Mouse (Mus musculus): ENCODE results near the gene Litaf.
"Not testable (repeated sequence)": the region's sequence is repeated elsewhere in the genome, so short reads cannot be mapped to it uniquely, and the experiment has no call there.

Litaf gene

GRCm38 (mm10) chr16:11021403-11022112, 44.4 kb downstream of the Litaf start:
- DNase-seq: no peak

DNA sequence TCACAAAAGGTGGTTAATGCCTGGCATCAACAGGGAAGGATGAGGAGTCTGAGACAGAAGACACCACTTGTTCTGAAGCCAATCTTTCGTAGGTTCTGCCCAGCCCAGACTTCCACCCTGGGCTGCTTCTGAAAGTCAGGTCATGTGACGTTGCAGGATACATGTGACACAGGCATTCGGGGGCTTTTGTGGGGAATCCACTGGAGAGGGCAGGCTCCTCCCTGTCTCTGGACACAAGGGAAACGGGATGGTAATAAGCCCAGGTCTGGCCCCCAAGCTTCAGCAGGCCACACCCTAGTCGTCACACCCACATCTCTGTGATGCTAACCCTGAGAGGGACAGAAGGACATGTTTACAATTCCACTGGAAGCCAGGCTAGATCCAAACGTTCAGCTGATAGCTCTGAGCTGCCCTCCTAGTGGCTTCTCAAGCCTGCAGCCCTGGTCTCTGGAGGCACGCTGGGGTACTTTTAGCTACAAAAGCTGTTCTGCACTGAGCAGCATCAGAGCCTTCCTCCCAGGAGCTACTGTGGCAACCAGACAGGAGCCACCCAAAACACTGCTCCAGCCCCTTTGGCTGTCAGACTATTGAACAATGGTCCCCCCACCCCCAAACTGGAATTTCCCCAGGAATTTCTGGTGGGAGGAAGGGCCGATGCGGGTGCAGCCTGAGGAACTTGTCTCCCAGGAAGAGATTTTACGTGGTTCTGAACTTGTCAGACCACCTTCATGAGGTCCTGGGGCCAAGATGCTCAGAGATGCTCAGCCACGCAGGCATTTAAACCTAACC, 48.0 kb downstream of the Litaf start:
- DNase-seq: peak in 1 of 2 experiments; percentile 36

GRCm38 (mm10) chr16:11016353-11016752, 49.6 kb downstream of the Litaf start:
- DNase-seq: no peak

- no peak for DNase-seq
Observed at GRCm38 (mm10) chr16:11014407-11014806, 51.5 kb downstream of the Litaf start.

GRCm38 (mm10) chr16:11013464-11014147, 52.4 kb downstream of the Litaf start:
- DNase-seq: not testable (repeated sequence)

GRCm38 (mm10) chr16:11012571-11013463, 53.1 kb downstream of the Litaf start:
- peak; percentile 66 to 78 for DNase-seq

DNA sequence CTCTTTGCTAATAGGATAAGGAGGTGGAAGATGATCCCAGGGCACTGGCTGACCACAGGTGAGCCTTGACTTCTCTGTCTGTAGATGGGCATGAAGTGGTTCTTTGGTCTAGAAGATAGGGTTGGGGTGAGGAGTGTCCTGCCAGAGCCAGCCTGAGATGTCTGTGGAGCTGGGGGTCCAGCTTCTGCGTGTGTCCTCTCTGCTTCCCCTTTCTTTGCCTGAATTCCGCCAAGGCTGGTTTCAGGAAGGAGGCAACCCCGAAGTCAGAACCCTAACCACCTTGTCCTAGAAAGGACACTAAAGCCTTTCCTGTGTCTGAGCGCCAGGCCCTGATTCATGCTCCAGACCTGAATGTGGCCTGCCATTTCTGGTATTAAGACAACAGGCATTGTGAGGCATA, 54.0 kb downstream of the Litaf start:
- no peak for DNase-seq

DNA sequence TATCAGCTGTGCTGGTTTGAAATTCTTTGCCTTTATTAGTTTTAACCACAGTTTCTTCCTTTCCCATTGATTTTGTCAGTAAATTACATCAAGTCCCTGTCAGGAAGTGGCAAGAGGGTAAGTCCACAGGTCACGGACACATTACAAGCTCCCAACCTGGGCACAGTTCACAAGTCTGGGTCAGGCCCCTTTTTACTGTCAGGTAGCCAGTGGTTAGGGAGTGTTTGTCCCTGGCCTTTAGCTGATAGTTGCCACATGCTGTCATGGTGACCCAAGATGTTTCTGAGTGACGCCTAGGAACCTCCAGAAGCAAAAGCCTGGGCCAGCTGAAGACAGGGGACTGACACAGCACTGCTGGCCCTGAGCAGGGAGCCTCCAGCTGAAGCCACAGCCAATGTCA, 54.8 kb downstream of the Litaf start:
- no peak for DNase-seq

DNA sequence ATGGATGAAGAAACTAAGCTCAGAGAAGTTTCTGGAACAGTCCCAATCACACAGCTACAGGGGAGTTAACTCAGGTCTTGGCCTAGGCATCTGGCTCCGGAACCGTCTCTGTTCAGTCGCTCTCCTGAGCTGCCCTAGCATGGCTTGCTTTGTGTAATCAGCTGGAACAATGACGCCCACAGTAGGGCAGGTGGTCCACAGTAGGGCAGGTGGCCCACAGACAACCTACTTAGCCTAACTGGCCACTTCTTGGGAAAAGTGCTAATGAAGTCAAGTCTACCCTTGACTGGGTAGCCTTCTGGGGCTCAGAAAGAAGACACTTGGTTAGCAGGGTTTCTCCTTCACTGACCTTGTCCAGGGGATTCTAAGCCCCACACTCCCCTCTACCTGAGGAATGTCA, 55.7 kb downstream of the Litaf start:
- no peak for DNase-seq

GRCm38 (mm10) chr16:11008162-11008991, 57.6 kb downstream of the Litaf start:
- peak; percentile 89 to 94 for DNase-seq

- peak in 1 of 2 experiments; percentile 49 for DNase-seq
Observed at GRCm38 (mm10) chr16:11006100-11006499, 59.9 kb downstream of the Litaf start.

DNA sequence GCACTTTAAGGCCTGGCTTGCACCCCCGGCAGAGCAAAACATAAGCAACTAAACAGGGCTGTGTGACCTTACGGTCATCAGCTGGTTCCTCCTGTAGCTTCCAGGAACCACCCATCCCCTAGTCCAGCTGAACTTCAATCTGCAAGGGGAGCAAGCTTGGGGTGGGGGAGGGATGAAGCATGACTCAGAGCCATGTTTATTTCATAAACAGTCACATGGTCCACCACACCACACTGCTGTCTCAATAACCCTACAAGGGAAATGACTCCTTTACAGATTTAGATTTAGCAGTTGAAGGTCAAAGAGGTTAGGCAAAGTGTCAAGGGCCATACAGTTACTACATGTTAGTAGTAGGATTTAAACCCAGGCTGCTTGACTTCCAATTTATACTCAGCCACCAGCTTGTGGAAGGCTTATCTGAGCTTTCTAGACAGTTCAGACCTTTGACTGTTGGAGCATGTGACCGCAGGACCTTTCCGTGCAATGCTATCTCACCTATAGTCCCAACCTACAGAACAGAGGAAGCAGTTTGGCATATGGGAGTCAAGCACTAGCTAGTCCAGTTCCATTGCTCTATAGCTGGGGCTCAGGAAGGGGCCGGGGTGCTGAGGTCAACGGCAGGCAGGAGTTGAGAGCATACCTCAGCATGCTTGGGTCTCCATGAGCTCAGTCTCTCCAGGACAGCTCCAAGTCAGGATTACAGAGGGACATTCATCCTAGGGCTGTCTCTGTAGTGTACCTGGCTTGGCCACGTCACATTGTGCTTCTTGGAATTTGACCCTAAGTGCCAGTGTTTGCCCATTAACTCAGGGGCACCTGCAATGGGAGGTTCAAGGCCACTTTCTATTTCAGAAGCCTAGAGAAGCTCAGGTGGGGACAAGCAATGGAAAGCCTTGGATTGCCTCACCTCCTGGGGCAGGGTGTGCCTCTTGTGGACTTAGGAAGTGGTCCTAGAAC, 64.0 kb downstream of the Litaf start:
- DNase-seq: no peak

GRCm38 (mm10) chr16:10999809-11000208, 66.1 kb downstream of the Litaf start:
- no peak for DNase-seq

GRCm38 (mm10) chr16:10998224-10998623, 67.7 kb downstream of the Litaf start:
- no peak for DNase-seq

GRCm38 (mm10) chr16:10996576-10996975, 69.4 kb downstream of the Litaf start:
- DNase-seq: no peak

- peak; percentile 98 for DNase-seq
Observed at GRCm38 (mm10) chr16:10993032-10993744, 72.8 kb downstream of the Litaf start.

- peak; percentile 52 to 75 for DNase-seq
Observed at GRCm38 (mm10) chr16:10992090-10993031, 73.6 kb downstream of the Litaf start.

DNA sequence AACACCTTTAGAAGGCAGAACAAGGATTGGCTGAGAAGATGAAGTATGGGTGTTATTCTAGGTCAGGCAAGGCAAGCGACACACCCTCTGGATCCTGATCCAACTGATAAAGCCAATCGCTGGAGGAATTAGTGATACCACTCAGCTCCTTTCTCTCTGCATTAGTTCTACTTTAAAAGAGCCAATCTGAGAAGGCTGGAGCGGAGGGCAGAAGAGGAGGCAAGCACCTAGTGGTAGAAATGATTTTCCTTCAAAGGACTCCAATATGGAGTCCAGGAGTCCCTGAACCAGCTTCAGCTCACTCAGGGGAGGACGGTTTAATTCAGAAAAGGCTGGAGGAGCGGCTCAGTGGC, 74.2 kb downstream of the Litaf start:
- peak in 1 of 2 experiments; percentile 37 for DNase-seq

DNA sequence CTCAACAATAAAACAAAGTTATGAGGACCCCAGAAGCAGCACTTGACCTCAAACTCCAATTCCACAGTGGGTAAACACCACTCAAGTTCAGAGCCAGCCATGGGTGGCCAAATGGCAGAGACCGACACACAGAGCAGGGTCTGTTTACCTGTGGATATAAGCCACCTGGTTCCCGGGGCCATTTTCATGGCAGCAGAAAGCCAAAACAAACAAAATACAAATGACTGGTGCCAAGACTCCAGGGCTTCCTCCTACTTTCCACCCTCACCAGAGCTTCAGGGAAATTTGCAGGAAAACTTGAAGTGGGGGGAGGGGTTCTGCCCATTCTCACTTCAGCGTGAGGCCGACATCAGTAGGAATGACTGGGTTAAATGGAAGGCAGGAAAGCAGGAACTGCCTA, 75.2 kb downstream of the Litaf start:
- DNase-seq: no peak
